Mouse (Mus musculus): ENCODE results near the gene Mars.

GRCm38 (mm10) chr10:127340577-127341359 is 29.2 kb upstream of the Mars start:
- TF ChIP-seq POLR2A (IDR thresholded peaks at IDR 0.05; ENCODE audit: borderline replicate concordance, extremely low read depth, low read depth, low read length) (no peak), CTCF (IDR thresholded peaks at IDR 0.05; ENCODE audit: insufficient read depth, low read length) (no peak)
